Mouse (Mus musculus): ENCODE data around the gene Foxj3.

DNA sequence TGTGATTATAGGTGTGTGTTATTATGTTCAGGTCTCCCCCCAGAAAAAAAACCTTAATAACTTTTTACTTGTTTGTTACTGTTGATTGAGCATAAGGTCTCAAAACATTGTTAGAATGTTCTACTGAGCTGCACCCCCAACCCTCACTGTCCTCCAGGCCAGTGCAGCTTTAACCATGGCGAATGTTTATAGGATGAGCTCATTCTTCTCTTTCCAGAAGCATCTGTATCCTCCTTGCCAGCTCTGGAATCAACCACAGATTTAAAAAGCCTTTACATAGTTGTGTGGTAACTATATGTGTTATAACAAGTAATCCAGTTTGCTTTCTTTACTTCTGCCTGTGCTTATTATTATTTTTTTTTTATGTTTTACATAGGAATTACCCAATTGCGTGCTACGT is 38.7 kb downstream of the Foxj3 start:
- TF ChIP-seq POLR2A (IDR thresholded peaks at IDR 0.05; ENCODE audit: low read depth, low read length) (no peak), CTCF (conservative IDR thresholded peaks at IDR 0.05; ENCODE audit: insufficient read depth, insufficient read length, low read depth, low read length) (no peak)

Measured in kidney, adult 2 months (tissue).